Mouse (Mus musculus) cortical plate, adult 2 months (tissue): Measurements from ENCODE around the gene Clec4f.

ENCODE experiments used
- CTCF ChIP-seq: fragments of 200-500 bp; IDR thresholded peaks from 2 replicates; pipeline ENCODE4 v1.5.1; 2011; ENCODE audit warnings: mild to moderate bottlenecking, control low read depth, low read length; ENCODE audit not compliant: insufficient read depth; ENCODE audit errors: extremely low read depth
- POLR2A ChIP-seq: fragments of 200-500 bp; IDR thresholded peaks from 2 replicates; pipeline ENCODE4 v1.6.1; 2011; ENCODE audit warnings: mild to moderate bottlenecking, low read length, control low read depth; ENCODE audit not compliant: insufficient read depth; ENCODE audit errors: extremely low read depth

DNA sequence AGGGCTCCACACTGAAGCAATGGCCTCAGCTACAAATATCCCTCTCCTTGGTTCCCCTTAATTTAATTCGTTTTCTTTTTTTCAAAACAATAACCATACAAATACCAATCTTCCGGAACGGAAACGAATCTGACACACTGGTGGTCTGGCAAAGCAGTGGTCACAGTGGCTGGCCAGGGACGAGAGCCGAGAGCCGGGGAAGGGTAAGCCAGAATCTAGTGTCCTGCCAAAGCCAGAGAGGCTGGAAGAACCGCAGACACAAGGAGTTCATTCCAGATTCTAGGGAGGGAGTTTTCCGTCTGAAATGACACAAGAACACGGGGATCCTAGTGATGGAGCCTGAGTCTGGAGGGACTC is 47.7 kb upstream of the Clec4f start:
- TF ChIP-seq POLR2A (no peak), CTCF (no peak)
